Mouse (Mus musculus): ENCODE data around the gene Aldh3a2. TPM values are rescaled to one million over a fixed set of nuclear protein-coding genes. Genes with fewer than 3 reads are reported as not detected.

The Aldh3a2 gene
- total and polyA plus RNA-seq, 2 experiments = 251 to 294 TPM

DNA sequence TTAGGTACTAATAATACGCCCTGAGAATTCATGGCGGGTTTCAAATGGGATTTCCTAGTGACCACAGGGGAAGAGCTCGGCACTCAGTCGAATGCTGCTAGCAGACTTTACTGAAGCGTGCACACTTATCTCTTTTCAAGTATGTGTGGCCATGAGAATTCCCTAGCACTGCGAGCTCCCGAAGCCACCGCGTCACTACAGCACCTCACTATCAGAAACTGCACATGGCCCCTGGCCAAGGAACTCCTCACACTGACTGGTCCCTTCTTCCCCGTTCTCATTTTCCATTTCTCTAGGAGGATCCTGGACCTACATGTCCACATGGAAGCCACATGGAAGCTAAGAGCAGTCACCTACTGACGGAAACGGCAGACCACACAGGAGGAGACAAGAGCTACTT is 14.5 kb downstream of the Aldh3a2 start:
- Histone ChIP-seq H3K27ac (replicated peaks; ENCODE audit: insufficient read depth, low read depth, low read length) (no peak overlapping the region), H3K4me1 (ENCODE audit: control insufficient read depth, insufficient read depth, low read length) (no peaks in the 10 kb centered on the region), H3K79me2 (ENCODE audit: control insufficient read depth, insufficient read depth, low read length) (no peaks in the 10 kb centered on the region; the same call in 1 of the 2 replicates), H3K36me3 (ENCODE audit: control insufficient read depth, insufficient read depth, low read length) (peaks cover 81% of the 10 kb centered on the region), H3K27me3 (ENCODE audit: control insufficient read depth, insufficient read depth, low read length) (peaks cover 3% of the 10 kb centered on the region; the same call in 1 of the 2 replicates), H3K9ac (ENCODE audit: low read depth, low read length) (no peak overlapping the region), H3K4me3 (ENCODE audit: insufficient read depth, low read depth, low read length) (no peak overlapping the region)
- 94% methylated on average over 12 of the region's 12 CpGs for WGBS
- TF ChIP-seq CTCF (IDR thresholded peaks at IDR 0.05; ENCODE audit: low read depth, low read length) (no peak), POLR2A (IDR thresholded peaks at IDR 0.05; ENCODE audit: extremely low read depth, insufficient read depth, low read length) (no peak)
- peak; percentile 15 for DNase-seq (ENCODE audit: extremely low read depth, low read depth, low spot score)

DNA sequence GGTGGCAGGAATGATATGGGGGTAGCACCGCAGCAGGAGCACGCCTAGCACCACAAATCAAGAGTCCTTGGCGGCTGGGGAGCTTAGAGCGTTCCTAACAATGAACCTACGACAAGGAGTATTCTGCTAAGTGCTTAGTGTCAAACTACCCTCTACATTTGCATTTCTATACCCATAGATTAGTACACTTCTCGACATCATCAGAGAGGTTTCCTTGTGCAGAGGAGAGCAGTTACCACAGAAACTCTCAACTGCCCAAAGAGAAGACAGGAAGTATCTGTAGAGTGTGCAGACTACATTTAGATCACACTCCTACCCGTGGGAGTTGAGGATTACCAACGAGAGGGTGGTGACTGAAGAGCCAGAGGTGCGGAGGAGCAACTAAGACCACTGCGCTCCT is 15.5 kb downstream of the Aldh3a2 start:
- H3K9ac ChIP-seq (ENCODE audit: low read depth, low read length) = no peak overlapping the region
- no peaks in the 10 kb centered on the region for H3K4me1 ChIP-seq (ENCODE audit: control insufficient read depth, insufficient read depth, low read length)
- H3K36me3 ChIP-seq (ENCODE audit: control insufficient read depth, insufficient read depth, low read length) = peaks cover 83% of the 10 kb centered on the region
- H3K27ac ChIP-seq (replicated peaks; ENCODE audit: insufficient read depth, low read depth, low read length) = no peak overlapping the region
- peaks cover 3% of the 10 kb centered on the region; the same call in 1 of the 2 replicates for H3K27me3 ChIP-seq (ENCODE audit: control insufficient read depth, insufficient read depth, low read length)
- WGBS = 91% methylated on average over 10 of the region's 10 CpGs
- no peak for DNase-seq (ENCODE audit: extremely low read depth, low read depth, low spot score)
- TF ChIP-seq CTCF (IDR thresholded peaks at IDR 0.05; ENCODE audit: low read depth, low read length) (no peak), POLR2A (IDR thresholded peaks at IDR 0.05; ENCODE audit: extremely low read depth, insufficient read depth, low read length) (no peak)
- H3K4me3 ChIP-seq (ENCODE audit: insufficient read depth, low read depth, low read length) = no peak overlapping the region
- no peaks in the 10 kb centered on the region; the same call in 1 of the 2 replicates for H3K79me2 ChIP-seq (ENCODE audit: control insufficient read depth, insufficient read depth, low read length)

DNA sequence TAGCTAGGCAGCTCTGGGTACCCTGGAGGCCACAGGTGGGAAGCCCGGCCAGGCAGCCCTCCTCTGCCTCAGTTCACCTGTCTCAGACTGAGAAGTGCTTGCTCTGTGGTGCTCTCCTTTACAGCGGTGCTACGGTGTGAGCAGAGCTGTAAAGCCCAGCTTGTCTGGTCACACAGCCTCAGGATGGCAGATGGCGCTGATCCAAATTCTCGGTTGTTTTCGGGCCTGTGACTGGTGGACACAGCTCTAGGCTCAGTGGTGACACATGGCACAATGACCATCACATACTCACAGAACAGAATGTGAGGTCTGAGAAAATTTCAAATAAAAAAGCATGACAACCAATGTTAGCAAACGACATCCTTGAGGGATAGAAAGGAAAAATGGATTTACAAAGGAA is 22.9 kb downstream of the Aldh3a2 start:
- DNase-seq (ENCODE audit: extremely low read depth, low read depth, low spot score) = no peak
- 83% methylated on average over 7 of the region's 7 CpGs for WGBS
- Histone ChIP-seq H3K27me3 (ENCODE audit: control insufficient read depth, insufficient read depth, low read length) (no peaks in the 10 kb centered on the region), H3K27ac (replicated peaks; ENCODE audit: insufficient read depth, low read depth, low read length) (no peak overlapping the region), H3K4me1 (ENCODE audit: control insufficient read depth, insufficient read depth, low read length) (no peaks in the 10 kb centered on the region), H3K36me3 (ENCODE audit: control insufficient read depth, insufficient read depth, low read length) (peaks cover 34% of the 10 kb centered on the region), H3K79me2 (ENCODE audit: control insufficient read depth, insufficient read depth, low read length) (no peaks in the 10 kb centered on the region), H3K9ac (ENCODE audit: low read depth, low read length) (no peak overlapping the region), H3K4me3 (ENCODE audit: insufficient read depth, low read depth, low read length) (no peak overlapping the region)
- TF ChIP-seq CTCF (IDR thresholded peaks at IDR 0.05; ENCODE audit: low read depth, low read length) (no peak), POLR2A (IDR thresholded peaks at IDR 0.05; ENCODE audit: extremely low read depth, insufficient read depth, low read length) (no peak)

DNA sequence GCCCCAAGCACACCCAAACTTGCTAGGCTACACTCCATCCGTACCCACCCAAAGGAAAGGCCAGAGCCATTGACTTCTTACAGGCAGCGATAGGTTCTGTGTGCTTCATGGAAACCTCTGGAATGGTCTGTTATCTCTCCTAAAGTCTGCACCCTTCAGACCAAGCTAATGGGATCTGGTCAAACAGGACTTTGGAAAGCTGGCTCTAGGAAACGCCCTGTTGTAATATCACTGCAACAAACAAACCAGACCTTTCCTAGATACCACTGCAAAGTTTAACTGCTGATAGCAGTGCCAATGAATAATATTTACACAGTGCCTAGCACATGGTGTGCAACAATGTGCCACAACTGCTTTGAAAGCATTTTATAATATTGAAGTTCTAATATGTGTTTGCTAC is 31.2 kb downstream of the Aldh3a2 start:
- Histone ChIP-seq H3K79me2 (ENCODE audit: control insufficient read depth, insufficient read depth, low read length) (no peaks in the 10 kb centered on the region), H3K4me1 (ENCODE audit: control insufficient read depth, insufficient read depth, low read length) (peaks cover 17% of the 10 kb centered on the region; the same call in 1 of the 2 replicates), H3K4me3 (ENCODE audit: insufficient read depth, low read depth, low read length) (peak overlapping the region; percentile 47), H3K27ac (replicated peaks; ENCODE audit: insufficient read depth, low read depth, low read length) (peak overlapping the region; percentile 84), H3K36me3 (ENCODE audit: control insufficient read depth, insufficient read depth, low read length) (no peaks in the 10 kb centered on the region), H3K27me3 (ENCODE audit: control insufficient read depth, insufficient read depth, low read length) (no peaks in the 10 kb centered on the region), H3K9ac (ENCODE audit: low read depth, low read length) (peak overlapping the region; percentile 54)
- TF ChIP-seq CTCF (IDR thresholded peaks at IDR 0.05; ENCODE audit: low read depth, low read length) (no peak), POLR2A (IDR thresholded peaks at IDR 0.05; ENCODE audit: extremely low read depth, insufficient read depth, low read length) (no peak)
- WGBS = 29% methylated on average over 3 of the region's 3 CpGs
- DNase-seq (ENCODE audit: extremely low read depth, low read depth, low spot score) = peak; percentile 99

DNA sequence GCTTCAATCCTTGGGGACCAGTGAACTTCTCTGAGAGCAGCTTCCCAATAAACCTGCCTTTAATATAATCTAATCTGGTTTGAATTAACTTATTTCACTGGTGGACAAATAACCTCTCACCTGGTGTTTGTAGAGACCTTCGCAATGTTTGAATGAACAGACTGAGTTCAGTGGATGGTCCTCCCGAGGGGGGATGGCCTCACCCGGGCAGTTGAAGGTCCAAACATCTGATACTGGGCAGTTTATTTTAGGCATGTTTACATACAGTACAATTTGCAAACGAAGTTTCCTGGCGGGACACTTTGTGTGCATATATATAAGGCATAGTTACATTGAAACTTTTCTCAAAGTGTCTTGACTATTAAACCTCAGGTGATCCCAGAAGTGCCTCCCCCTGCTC is 33.1 kb downstream of the Aldh3a2 start:
- H3K27ac ChIP-seq (replicated peaks; ENCODE audit: insufficient read depth, low read depth, low read length) = peak overlapping the region; percentile 38; the same call in 1 of the 2 replicates
- H3K36me3 ChIP-seq (ENCODE audit: control insufficient read depth, insufficient read depth, low read length) = no peaks in the 10 kb centered on the region
- TF ChIP-seq CTCF (IDR thresholded peaks at IDR 0.05; ENCODE audit: low read depth, low read length) (no peak), POLR2A (IDR thresholded peaks at IDR 0.05; ENCODE audit: extremely low read depth, insufficient read depth, low read length) (no peak)
- 13% methylated on average over 5 of the region's 5 CpGs for WGBS
- DNase-seq (ENCODE audit: extremely low read depth, low read depth, low spot score) = peak; percentile 83
- H3K4me3 ChIP-seq (ENCODE audit: insufficient read depth, low read depth, low read length) = no peak overlapping the region
- H3K4me1 ChIP-seq (ENCODE audit: control insufficient read depth, insufficient read depth, low read length) = peaks cover 17% of the 10 kb centered on the region; the same call in 1 of the 2 replicates
- H3K9ac ChIP-seq (ENCODE audit: low read depth, low read length) = 0 out of 2 replicates have a peak overlapping the region, but pooled peaks have one; percentile 23
- no peaks in the 10 kb centered on the region for H3K27me3 ChIP-seq (ENCODE audit: control insufficient read depth, insufficient read depth, low read length)
- H3K79me2 ChIP-seq (ENCODE audit: control insufficient read depth, insufficient read depth, low read length) = no peaks in the 10 kb centered on the region

DNA sequence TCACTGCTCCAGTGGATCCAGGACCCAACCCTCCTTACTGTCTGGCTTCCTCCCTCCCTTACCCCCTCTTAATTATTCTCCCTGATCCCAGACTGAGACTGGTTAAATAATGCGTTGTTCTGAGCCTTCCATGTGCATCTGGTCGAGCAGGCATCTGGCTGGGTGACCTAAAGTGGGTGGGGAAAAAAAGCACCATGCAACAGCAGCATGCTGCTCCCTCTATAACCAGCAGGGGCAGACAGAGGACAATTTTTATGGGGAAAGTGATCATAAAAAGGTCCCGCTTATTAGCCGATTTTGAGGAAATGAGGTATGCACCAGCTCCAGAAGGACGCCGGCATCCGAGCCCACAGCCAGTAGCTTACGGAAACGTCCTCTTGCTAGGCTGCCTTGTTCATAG is 35.9 kb downstream of the Aldh3a2 start:
- Histone ChIP-seq H3K79me2 (ENCODE audit: control insufficient read depth, insufficient read depth, low read length) (no peaks in the 10 kb centered on the region), H3K4me3 (ENCODE audit: insufficient read depth, low read depth, low read length) (no peak overlapping the region), H3K27me3 (ENCODE audit: control insufficient read depth, insufficient read depth, low read length) (no peaks in the 10 kb centered on the region; the same call in 1 of the 2 replicates), H3K27ac (replicated peaks; ENCODE audit: insufficient read depth, low read depth, low read length) (no peak overlapping the region), H3K4me1 (ENCODE audit: control insufficient read depth, insufficient read depth, low read length) (peaks cover 12% of the 10 kb centered on the region; the same call in 1 of the 2 replicates), H3K36me3 (ENCODE audit: control insufficient read depth, insufficient read depth, low read length) (no peaks in the 10 kb centered on the region), H3K9ac (ENCODE audit: low read depth, low read length) (no peak overlapping the region)
- DNase-seq (ENCODE audit: extremely low read depth, low read depth, low spot score) = peak; percentile 61
- TF ChIP-seq CTCF (IDR thresholded peaks at IDR 0.05; ENCODE audit: low read depth, low read length) = peak; percentile 69
- TF ChIP-seq POLR2A (IDR thresholded peaks at IDR 0.05; ENCODE audit: extremely low read depth, insufficient read depth, low read length) = no peak
- 2% methylated on average over 9 of the region's 9 CpGs for WGBS
